Mouse (Mus musculus) liver, embryonic 14.5 days (tissue): ENCODE measurements around the gene Metrn. TPM values are rescaled to one million over a fixed set of nuclear protein-coding genes. Genes with fewer than 3 reads are reported as not detected.
A peak's percentile ranks its signal among the peaks of the same experiment; 100 is the strongest.

ENCODE experiments used
- ATAC-seq: fragments of 200-750 bp; cut with Nextera tagmentation; 2 replicates; pipeline ENCODE4 v1.8.0; 2017; ENCODE audit warnings: moderate number of reproducible peaks, mild to moderate bottlenecking, moderate library complexity; ENCODE audit not compliant: insufficient read depth
- DNase-seq, 3 experiments: peaks; one replicate each; pipeline ENCODE4 v3.0.0-alpha.2; 2012 to 2013; ENCODE audit warnings: low read depth in 3 of 3, low spot score in 3 of 3
- H3K27ac ChIP-seq: fragments of 300-500 bp; sonication (generic); 2 replicates; pipeline ENCODE4 v1.5.1; 2014; ENCODE audit warnings: moderate library complexity, mild to moderate bottlenecking, control low read depth, inconsistent platforms
- H3K27me3 ChIP-seq: fragments of 300-500 bp; sonication (generic); 2 replicates; pipeline ENCODE4 v1.6.1; 2014; ENCODE audit warnings: mild to moderate bottlenecking, low read length, moderate library complexity; ENCODE audit not compliant: control insufficient read depth, insufficient read depth
- H3K36me3 ChIP-seq: fragments of 300-500 bp; sonication (generic); replicated peaks from 2 replicates; pipeline ENCODE4 v1.6.1; 2014; ENCODE audit warnings: low read depth; ENCODE audit not compliant: control insufficient read depth, insufficient read depth
- H3K4me1 ChIP-seq, 2 experiments: fragments of 200-500 bp in 1 of 2; fragments of 300-500 bp in 1 of 2; sonication (generic) in 1 of 2; replicated peaks; 2 replicates each; pipeline ENCODE4 v1.6.1; 2012 to 2014; ENCODE audit warnings: antibody characterized with exemption in 1 of 2, inconsistent platforms in 1 of 2, low read length in 1 of 2; ENCODE audit not compliant: control insufficient read depth in 2 of 2, insufficient read depth in 2 of 2
- H3K4me2 ChIP-seq: fragments of 300-500 bp; sonication (generic); 2 replicates; pipeline ENCODE4 v1.6.1; 2014; ENCODE audit warnings: low read depth, mild to moderate bottlenecking, control low read depth, moderate library complexity
- H3K4me3 ChIP-seq, 2 experiments: fragments of 200-500 bp in 1 of 2; fragments of 300-500 bp in 1 of 2; sonication (generic) in 1 of 2; 2 replicates each; pipeline ENCODE4 v1.5.1; 2012 to 2014; ENCODE audit warnings: low read depth in 2 of 2, low read length in 2 of 2, mild to moderate bottlenecking in 2 of 2, control low read depth in 1 of 2, inconsistent platforms in 1 of 2, moderate library complexity in 1 of 2; ENCODE audit not compliant: insufficient read depth in 1 of 2
- H3K9ac ChIP-seq: fragments of 300-500 bp; sonication (generic); replicated peaks from 2 replicates; pipeline ENCODE4 v1.6.1; 2014; ENCODE audit warnings: mild to moderate bottlenecking, control low read depth, moderate library complexity
- H3K9me3 ChIP-seq: fragments of 300-500 bp; sonication (generic); 2 replicates; pipeline ENCODE4 v1.6.1; 2016; ENCODE audit warnings: low read length, mixed read lengths; ENCODE audit not compliant: control insufficient read depth
- CTCF ChIP-seq: IDR thresholded peaks from 2 replicates; pipeline ENCODE4 v1.5.1; 2016; ENCODE audit warnings: antibody characterized with exemption, low read depth, control low read depth
- EP300 ChIP-seq: IDR thresholded peaks from 2 replicates; pipeline ENCODE4 v1.6.1; 2016; ENCODE audit warnings: antibody characterized with exemption, low read depth
- WGBS: fragments of 180-500 bp; shearing (Covaris S2); extraction: QIAGEN DNeasy Blood & Tissue Kit; methylation state at CpG from one replicate; pipeline ENCODE4 v1.1.7; 2014; ENCODE audit not compliant: insufficient replicate concordance; 5-methylcytosine and 5-hydroxymethylcytosine counted together
- polyA plus RNA-seq, 2 experiments: library from polyadenylated mRNA; depleted of rRNA in 1 of 2; stranded (reverse) in 1 of 2; unstranded in 1 of 2; fragments of >200 nt; fragmentation: Nextera tagmentation in 1 of 2; extraction: Ambion mirVana in 1 of 2; gene quantifications; 2 replicates each; pipeline versions ENCODE4 v1.2.1 to v1.2.3; 2012 to 2014

Metrn gene
- polyA plus RNA-seq, 2 experiments: 4.1 to 20.3 TPM

DNA sequence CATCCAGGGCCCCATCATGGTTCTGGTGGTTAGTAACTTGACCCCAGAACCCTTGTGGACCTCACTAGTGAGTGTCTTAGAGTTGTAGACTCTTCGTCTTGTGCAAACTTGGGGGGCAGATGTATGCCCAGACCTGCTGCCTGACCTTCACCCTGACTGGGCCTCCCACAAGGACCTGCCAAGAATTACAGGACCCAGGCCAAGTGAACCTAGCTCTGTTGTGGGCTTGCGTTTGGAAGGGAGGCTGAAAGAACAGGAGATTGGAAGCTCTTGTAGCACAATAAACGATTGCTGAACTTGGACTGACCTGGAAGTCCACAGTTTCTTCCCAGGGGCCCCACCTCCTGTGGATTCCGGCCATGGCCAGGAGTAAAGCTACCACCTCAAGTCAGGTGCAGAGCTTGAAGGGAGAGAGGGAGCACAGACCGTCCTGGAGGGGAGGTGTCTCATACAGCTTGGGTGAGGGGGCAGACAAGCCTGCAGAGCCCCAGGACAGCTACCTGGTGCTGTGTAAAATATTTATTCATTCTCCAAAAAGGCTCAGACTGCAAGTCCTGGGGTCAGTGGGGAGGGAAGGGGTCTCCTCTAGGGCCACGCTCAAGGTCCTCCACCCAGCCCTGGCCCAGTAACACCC, 37.1 kb upstream of the Metrn start:
- Histone ChIP-seq H3K4me2 (peak overlapping the region; percentile 83), H3K9ac (peak overlapping the region; percentile 66), H3K9me3 (no peaks in the 10 kb centered on the region), H3K4me3 (peak overlapping the region; percentile 63 to 70), H3K4me1 (peaks cover 9 to 17% of the 10 kb centered on the region in 2 experiments), H3K27ac (peak overlapping the region; percentile 47), H3K36me3 (peaks cover 15% of the 10 kb centered on the region), H3K27me3 (no peaks in the 10 kb centered on the region)
- TF ChIP-seq EP300 (no peak), CTCF (no peak)
- 41% methylated on average over 6 of the region's 6 CpGs for WGBS
- ATAC-seq (no peak), DNase-seq (no peak)

GRCm38 (mm10) chr17:25833291-25833663, 36.3 kb upstream of the Metrn start, which contains the start of gene Stub1:
Gene Stub1 (minus strand): TSS chr17:25833404.
- Histone ChIP-seq H3K36me3 (peaks cover 11% of the 10 kb centered on the region), H3K27ac (peak within 1 kb of the TSS; percentile 72), H3K4me2 (peak within 1 kb of the TSS; percentile 83), H3K4me3 (peak within 1 kb of the TSS; percentile 70 to 74), H3K27me3 (no peaks in the 10 kb centered on the region), H3K4me1 (peaks cover 11 to 19% of the 10 kb centered on the region in 2 experiments), H3K9ac (peak within 1 kb of the TSS; percentile 66), H3K9me3 (no peaks in the 10 kb centered on the region)
- under 1% methylated on average over 24 of the region's 24 CpGs for WGBS
- DNase-seq (peak; percentile 67 to 73 (median 69)), ATAC-seq (peak; percentile 66)
- TF ChIP-seq CTCF (no peak), EP300 (no peak)

DNA sequence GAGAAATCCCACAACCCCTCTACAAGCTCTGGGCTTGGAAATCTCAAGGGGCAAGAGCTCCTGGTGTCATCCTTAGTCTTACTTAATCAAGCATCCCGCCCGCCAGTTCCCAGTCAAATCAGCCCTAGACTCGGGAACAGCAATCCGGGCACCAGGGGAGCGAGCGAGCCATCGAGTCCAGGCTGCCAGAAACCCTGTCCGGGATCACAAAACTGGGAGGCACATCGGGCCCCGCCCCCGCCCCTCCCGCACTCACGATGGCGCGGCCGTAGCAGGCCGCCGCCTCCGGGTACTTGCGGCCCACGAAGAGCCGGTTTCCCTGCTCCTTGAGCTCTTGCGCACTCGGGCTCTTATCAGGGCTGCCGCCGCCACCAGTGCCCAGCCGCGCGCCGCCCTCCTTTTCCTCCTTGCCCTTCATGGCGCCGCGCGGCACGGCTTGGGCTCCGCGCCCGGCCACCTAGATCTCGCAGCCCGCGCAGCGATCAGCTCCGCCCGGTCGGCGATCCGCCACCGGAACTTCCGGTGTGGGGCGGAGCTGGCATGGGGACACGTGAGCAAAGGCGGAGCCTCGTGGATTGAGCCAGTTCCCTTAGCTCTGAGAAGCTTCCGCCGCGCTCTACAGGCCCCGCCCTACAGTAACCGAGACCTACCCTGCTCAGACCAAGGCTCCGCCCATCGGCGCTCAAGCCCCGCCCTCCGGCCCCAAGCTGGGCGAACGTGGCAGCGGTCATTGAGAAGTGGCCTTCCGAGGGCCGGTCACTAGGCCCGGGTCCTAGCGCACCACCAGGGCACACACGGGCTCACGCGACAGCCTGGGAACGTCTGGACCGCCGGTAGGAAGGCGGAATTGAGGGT, 35.7 kb upstream of the Metrn start:
- no peaks in the 10 kb centered on the region for H3K27me3 ChIP-seq
- no peaks in the 10 kb centered on the region for H3K9me3 ChIP-seq
- peak; percentile 90 for ATAC-seq
- peak overlapping the region; percentile 70 to 74 for H3K4me3 ChIP-seq
- peaks cover 11% of the 10 kb centered on the region for H3K36me3 ChIP-seq
- H3K9ac ChIP-seq: peak overlapping the region; percentile 66
- peak overlapping the region; percentile 83 for H3K4me2 ChIP-seq
- H3K27ac ChIP-seq: peak overlapping the region; percentile 72
- DNase-seq: peak; percentile 98 to 99 (median 99)
- TF ChIP-seq CTCF: peak; percentile 17; the same call in 1 of the 2 replicates
- TF ChIP-seq EP300: no peak
- H3K4me1 ChIP-seq: peaks cover 11 to 20% of the 10 kb centered on the region in 2 experiments
- WGBS: under 1% methylated on average over 77 of the region's 77 CpGs

GRCm38 (mm10) chr17:25831451-25832281, 34.7 kb upstream of the Metrn start:
- H3K27me3 ChIP-seq: no peaks in the 10 kb centered on the region
- H3K9me3 ChIP-seq: no peaks in the 10 kb centered on the region
- DNase-seq (no peak), ATAC-seq (no peak)
- H3K4me1 ChIP-seq: peaks cover 10 to 16% of the 10 kb centered on the region in 2 experiments
- peak overlapping the region; percentile 70 to 74 for H3K4me3 ChIP-seq
- TF ChIP-seq EP300 (no peak), CTCF (no peak)
- H3K9ac ChIP-seq: peak overlapping the region; percentile 63
- WGBS: 43% methylated on average over 21 of the region's 21 CpGs
- peaks cover 11% of the 10 kb centered on the region for H3K36me3 ChIP-seq
- H3K4me2 ChIP-seq: peak overlapping the region; percentile 83
- peak overlapping the region; percentile 38 for H3K27ac ChIP-seq
